Mouse (Mus musculus) CH12F3 (cell line): Measurements from ENCODE around the gene Fam20c.

ENCODE experiments used
- in situ Hi-C: fragments of 300-500 bp; cut with MboI; formaldehyde crosslinking; loops from 2 replicates; pipeline ENCODE4 v1.14.3; 2020; ENCODE audit warnings: low sequenced_read_pairs

Fam20c gene

DNA sequence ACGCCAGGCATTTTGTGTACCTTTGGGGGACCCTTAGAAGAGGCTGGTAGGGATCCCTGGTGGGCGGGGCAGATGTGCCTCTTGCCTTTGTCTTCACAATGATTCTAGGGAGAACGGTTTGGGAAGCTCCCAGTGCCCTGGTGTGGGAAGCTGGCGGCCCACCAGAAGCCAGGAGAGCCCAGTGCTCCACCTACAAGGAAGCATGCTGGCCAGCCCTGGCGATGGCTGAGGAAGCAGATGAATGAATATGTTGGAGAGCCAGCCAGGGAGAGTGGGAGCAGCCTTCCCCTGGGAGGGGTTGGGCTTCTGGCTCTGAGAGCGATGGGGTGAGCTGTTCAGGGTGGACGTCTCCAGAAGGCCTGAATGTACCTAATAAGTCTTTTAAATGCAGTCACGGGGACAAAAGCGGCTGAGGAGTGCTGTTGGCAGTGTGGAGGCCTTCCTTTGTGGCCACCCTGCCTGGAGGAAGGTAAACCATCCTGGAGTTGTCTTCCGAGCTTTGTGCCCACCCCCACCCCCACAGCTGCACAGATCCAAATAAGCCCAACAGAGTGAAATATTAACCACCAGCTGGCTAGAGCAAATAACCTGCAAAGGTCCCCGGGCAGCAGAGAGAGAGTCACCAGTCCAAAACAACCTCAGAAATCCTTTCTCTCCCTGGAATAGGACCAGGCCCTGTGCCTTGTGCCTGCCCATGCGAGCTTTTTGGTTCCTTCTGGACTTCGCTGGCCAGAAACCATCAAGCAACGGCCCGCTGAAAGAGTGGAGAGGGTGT lies 2.2 kb downstream of the Fam20c start:
- in situ Hi-C loops, result no loop called here

DNA sequence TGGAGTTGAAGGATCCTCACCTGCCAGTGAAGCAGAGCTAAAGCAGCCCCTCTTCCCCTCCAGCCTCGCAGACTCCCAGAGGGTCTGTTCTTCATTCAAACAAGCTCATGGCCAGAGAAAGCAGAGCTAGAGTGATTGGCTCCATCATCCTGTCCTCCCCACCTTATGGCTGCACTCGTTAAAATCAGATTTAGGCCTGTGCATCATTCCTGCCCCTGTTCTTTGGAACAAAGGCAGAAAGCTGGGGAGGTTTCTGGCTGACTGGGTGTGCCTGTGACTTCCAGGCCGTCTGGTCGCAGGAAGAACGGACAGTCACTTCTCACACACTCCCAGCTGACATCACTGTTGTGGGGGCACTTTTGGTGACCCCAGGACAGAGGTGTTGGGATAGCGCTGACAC lies 2.8 kb downstream of the Fam20c start:
- in situ Hi-C loops, result no loop called here

DNA sequence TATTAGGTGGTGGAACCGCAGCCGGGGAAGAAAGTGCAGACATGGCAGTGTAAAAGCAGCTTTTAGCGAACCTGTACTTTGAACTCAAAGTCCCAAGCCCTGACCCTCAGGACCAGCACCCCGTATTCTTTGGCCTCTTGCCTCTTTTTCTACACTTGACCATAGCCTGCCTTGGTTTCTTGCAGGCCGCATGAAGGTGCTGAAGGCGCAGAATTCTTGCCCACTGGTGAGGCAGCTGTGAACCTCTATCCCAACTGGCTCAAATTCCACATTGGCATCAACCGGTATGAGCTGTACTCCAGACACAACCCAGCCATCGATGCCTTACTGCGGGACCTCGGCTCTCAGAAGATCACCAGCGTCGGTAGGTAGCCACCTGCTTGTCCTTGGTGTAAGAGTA lies 3.3 kb downstream of the Fam20c start:
- in situ Hi-C loops, result no loop called here

DNA sequence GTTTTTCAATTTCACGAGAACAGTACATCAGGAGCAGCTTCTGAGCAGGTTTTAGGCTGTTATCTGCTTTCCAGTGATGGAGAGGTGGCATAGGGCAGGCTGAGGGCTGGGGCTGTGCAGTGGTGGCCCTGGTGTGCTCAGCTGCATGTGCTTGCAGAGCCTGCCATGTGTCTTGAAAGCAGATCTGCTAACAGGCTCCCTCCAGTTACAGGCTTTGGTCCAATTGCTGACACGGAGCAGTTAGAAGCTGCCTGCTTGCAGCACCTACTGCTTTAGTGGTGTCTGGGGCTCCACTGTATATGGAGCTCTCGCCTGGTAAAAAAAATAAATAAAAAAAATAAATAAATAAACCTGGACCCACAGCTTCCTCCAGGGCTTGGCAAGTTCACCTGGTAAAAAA lies 4.2 kb downstream of the Fam20c start:
- in situ Hi-C loops, result no loop called here

DNA sequence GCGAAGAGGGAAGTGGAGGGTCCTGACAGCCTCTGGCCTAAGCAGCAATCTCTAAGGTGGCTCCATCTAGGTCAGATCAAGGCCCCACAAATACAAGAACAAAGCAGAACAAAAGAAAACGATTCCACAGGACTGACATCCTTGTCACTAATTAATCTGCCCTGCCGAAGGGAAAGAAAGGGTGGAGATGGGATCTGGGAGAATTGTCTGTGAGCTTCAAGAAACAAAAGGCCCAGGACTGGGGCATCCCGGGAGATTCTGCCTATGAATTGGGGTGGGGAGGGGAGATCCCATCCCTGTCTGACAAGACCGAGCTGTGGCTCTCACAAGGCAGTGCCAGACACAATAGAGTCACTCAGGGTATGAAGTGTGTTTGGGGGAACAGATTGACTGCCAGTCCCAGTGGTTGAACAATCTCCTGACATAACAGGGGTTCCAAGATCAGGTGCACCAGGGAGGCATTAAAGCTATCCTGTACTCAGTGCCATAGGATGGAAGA lies 7.6 kb downstream of the Fam20c start:
- in situ Hi-C loops, result no loop called here

DNA sequence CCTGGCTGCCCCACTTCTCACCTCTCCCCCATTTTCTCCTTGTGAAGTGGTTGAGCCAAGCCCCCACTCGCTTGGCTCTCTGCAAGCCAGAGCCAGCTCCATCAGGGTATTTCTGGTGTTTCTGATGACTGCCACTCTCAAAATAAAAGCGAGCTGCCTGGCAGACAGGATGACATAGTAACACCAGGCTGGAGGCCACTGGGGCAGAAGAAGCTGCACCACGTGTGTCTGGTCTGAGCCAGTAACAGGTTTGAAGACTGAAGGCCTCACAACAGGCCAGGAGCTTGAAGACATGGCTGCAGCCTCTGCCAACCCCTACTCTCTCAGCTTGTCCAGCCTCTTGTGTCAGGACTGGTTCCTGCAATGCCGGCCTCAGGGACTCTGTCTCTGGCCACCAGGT lies 8.0 kb downstream of the Fam20c start:
- in situ Hi-C loops, result no loop called here

DNA sequence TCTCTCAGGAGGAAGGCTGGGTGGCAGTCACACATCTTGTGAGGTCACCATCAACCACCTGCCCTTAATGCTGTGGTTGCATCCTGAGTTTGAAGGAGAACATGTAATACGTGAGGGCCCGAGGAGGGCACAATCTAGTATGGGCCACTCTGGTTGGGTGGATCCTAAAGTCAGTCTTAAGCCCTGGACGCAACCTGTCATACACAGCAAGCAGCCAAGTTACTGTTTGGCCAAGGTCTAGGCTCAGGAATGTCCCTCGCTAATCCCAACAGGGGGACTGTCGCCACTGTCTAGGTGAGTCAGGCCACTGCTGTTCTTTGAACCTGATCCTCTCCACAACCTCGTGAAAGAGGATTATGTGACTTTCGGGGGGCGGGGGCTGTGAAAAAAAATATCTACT lies 10.3 kb downstream of the Fam20c start:
- in situ Hi-C loops, result no loop called here

DNA sequence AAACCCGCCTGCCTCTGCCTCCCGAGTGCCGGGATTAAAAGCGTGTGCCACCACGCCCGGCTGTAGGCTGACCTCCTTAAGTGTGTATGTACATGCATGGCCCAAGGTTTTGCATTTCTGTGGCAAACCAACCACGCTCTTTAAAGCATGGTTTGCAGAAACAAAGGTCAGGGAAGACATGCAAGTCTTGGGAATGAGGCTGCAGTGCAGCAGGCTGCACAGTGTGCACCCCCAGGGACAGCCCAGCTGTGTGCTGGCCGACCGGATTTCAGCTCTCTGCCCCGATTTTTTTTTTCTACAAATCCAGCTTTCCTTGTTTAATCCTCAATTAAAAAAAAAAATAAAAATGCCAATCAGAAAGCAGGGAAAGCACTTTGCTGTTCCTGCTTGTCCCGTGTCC lies 13.3 kb downstream of the Fam20c start:
- in situ Hi-C loops, result no loop called here

DNA sequence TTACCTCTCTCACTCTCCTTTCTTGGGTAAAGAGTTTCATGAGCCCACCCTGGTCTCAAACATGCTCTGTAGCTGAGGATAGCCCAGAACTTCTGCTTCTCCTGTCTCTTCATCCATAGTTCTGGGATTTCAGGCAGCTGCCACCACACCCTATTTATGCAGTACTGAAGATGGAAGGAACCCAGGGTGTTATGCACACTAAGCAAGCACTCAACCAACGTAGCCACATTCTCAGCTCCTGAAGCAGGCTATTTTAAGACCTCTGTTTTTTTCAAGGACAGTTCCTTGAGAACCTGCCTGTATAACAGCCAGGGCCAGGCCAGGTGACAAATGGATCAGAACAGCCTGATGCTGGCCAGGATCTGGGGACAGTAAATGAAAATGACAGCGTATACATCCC lies 14.4 kb downstream of the Fam20c start:
- in situ Hi-C loops, result no loop called here

DNA sequence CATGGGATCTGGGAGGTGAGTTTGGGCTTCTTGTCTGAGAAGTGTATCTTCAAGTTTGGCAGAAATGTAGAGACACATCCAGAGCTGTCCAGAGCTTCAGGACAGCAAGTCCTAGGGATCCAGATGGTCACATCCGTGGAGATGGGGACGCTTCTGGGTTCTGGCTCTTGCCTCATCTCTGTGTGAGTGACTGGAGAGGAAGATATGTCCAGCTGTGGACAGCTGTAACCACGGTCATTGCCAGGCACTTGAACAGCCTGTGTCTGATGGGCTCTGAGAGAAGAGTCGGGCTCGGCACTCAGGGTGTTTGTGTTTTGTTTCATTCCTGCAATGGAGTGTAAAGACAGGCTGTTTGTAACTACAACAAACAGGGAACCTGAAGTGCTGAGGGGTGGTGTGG lies 14.8 kb downstream of the Fam20c start:
- in situ Hi-C loops, result no loop called here

DNA sequence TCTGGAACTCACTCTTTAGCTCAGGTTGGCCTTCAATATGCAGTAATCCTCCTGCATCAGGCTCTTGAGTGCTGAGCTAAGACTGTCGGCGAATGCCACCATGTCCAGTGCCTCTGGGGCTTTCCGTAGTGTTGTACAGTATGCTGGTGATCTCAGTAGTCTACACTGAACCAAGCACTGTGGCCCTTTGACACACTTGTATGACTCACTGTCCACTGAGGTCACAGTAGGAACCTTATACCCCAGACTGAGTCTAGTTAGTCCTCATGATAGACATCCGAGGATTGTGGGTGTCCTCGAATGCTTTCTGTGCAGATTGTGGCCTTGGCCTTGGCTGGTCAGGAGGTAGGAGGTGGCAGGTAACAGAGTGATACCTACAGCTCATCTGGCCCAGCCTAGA lies 20.8 kb downstream of the Fam20c start:
- in situ Hi-C loops, result no loop called here

DNA sequence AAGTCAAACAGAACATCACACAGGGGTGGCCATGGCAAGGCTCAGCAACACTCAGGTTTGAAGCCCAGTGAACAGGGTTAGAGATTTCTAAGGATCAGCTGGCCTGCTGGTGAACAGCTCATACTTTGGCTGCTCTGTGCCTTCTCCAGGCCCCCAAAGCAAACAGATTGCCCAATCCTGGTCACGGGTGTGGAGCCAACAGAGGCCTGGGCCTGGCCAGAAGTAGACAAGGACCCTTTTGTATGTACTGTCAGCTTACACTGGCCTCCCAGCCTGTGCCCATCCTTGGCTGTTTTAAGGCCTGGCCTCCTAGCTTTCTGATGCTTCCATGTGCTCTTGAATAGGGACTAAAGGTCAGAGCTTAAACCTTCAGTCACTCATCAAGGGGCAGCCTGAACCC lies 22.0 kb downstream of the Fam20c start:
- in situ Hi-C loops, result no loop called here

DNA sequence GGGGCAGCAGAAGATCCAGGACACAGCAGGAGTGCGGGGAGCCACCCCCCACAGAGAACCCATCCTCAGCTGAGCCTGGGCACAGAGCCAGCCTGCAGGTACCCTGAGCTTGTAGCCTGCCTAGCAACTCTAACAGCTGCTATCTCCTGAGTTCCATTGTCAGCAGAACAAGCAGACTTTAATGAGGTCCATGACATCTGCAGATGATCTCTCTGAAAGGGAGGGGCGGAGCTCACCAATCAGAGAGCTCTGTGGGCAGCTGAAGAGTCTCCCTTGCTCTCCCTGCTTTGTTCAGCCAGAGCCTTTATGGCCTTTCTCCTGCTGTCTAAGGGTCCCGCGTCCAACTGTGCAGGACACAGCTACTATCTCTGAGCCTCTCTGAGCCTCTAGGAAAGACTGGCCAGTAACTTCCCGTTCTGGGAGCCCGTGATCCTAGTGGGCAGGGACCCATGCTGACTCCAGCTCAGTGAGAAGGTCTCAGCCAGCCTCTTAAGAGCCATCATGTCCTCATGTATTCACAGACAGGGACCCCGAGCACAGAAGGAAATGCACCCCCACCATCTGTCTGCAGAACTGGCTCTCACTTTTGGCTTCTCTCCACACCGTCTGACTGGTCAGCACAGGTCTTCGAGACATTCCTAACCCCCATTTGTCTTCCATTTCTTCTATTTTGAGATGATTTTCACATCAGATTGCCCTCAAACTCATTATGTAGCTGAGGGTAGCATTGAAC lies 24.6 kb downstream of the Fam20c start:
- in situ Hi-C loops, result no loop called here

DNA sequence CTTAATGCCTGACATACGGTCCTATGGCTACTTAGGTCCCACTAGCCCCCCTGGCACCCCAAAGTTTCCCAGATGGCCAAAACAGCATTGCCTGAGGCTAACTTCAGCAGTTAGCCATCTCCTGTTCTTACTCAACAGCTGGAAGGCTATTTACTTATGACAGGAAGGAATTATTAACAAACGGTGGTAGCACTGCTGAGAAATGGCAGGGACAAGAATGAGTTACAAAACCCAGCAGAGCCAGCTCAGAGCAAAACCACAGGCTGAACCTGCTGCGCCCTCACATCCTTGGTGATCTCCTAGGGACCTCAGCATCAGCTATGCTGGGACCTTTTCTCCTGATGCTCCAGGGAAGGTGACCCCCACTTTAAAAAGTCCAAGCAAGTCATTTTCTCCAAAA lies 25.3 kb downstream of the Fam20c start:
- in situ Hi-C loops, result no loop called here

DNA sequence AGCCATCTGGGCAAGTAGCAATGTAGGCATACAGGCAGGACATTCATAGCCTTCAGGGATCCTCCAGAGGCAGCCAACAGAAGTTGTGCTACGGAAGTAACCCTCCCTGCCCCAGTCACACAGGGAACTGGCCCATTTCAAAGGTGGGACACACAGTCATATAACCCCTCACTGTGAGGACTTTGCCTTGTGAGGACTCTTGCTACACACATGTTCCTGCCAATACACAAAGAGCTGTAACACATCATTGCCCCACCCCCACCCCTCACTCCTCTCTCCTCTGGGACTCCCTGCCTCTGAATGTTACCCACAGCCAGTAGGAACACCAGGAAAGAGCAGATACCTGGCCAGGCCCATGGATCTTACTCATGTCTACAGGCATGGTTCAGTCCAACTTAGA lies 28.4 kb downstream of the Fam20c start:
- in situ Hi-C loops, result no loop called here

DNA sequence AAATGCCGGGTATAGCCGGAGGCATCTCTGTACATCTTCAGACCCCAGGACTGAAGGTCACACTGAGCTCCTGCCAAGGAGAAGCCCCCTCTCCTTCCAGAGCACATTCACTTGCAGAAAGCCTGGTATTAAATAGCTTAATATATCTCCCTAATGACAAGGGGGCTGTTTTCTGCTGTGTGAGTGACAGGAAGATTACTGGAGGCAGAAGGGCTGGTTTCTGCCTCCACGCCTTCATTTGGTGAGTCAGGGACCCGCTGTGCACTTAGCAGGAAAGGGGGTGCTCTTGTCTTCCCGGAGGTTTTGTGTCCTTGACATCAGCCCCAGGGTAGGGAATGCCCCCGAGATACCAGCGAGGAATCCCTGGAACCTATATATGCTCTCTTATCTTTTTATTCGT lies 28.9 kb downstream of the Fam20c start:
- in situ Hi-C loops, result no loop called here

DNA sequence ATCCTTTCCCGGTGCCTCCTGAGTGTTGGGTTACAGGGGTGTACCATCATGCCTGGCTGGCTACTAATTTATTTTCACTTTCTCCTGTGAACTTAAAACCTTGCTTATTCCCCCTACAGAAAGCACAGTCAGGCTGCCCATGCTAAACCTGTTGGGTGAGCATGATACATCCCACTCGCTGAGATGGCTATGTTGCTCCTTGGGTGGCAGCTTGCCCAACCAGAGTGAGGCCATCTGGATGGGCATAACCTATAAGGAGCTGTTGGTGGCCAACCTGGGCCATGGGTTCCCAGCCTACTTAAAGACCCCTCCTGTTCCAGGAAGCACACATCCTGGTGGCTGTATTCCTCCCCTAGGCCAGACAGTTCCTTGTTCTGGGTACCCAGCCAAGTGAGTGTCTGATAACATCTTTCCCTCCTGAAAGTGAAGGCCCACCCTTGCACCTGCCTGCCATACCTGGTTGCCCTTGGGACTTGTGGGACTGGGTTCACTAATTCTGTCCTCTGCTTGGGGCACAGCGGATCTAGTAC lies 31.7 kb downstream of the Fam20c start:
- in situ Hi-C loops, result no loop called here

DNA sequence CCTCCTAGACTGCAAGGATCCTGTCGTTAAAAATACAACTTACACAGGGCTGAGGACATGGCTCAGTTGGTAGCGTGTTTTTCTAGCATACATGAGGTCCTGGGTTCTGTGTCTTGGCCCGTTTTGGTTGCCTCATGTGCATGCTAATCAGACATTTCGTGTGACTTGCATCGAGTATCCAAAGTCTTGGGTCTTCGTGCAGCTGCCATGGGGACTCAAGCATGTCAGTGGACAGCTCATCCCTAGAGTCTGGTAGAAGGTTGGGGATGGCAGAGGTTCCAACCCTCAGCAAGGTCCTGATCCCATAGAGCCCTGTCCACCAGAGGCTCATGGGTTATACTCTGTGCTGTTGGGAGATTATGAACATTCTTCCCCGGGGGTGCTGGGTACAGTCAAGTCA lies 33.3 kb downstream of the Fam20c start:
- in situ Hi-C loops, result no loop called here

DNA sequence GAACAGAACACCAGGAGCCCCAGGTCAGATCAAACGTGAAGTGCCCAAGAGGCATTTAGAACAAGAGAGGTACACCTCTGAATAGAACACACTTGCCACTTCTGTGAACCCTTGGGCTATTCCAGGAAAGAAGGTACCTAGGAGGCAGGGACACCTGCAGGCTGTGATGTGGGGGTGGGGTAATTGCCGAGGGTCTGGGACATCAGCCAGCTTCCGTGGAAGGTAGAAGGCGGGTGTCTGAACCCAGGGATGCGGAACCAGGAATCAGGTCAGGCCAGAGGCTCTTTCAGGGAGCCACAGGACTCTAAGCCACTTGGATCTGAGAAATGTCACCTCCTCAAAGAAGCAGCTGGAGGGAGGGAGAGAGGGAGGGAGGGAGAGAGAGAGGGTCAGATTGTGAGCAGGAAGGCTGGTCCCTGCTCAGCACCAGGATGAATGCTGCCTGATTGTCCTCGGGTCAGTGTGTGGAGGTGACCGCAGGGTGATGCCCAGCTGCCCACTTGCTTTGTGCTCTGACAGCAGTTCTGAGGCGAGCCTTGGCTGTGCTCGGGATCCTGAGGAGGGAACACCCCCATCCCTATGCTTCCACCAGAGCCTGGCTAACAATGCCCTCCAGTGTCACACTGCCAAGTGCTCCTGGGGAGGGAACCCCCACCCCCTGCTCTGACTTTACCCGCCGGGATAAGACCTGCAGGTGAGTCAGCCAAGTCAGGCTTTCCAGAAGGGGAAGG lies 34.3 kb downstream of the Fam20c start:
- in situ Hi-C loops, result no loop called here

DNA sequence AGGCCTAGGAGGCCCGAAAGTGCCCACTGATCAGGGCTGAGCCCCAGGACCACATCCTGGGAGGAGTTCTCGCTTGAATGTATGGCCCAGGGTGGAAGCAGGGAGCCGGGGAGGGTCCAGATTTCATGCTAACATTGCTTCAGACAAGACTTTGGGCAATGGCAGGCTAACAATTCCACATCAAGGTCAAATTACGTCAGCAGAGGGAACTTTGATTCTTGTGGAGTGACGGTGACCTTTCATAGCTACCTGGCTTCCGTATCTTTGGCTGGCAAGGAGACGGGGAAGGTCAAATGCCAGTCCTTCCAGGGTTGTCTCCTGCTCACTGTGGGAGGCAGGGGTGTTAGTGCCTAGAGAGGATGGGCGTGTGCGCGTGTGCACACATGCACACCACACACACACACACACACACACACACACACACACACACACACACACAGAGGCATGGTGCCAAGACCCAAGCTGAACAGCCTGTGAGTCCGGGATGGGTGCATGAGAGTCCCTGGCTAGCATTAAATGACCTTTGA lies 36.7 kb downstream of the Fam20c start:
- in situ Hi-C loops, result no loop called here

DNA sequence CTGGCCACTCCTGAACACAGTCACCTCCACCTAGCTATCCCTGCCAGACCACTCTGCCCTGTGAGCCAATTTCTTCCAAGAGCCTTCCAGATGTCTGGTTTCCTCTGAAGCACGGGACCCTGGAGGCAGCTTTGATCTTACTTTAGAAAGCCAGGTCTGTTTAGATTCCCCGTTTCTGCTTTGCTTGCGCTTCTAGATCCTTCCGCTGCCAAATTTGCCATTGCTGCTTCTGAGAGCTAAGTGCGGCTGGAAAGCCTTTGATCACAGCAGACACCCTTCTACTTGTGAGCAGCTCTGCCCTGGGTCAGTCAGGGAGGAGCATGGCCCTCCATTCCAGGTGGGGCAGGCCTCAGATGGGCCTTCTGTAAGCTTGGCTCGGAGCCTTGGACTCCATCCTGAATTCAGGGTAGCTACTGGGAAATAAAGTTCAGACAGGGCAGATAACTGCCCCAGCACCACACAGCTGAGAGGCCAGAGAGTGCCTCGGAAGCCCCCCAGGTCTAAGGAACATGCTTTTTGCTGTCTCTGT lies 47.3 kb downstream of the Fam20c start:
- in situ Hi-C loops, result no loop called here
